Mouse (Mus musculus): Measurements from ENCODE around the gene Pcna.

The Pcna gene

DNA sequence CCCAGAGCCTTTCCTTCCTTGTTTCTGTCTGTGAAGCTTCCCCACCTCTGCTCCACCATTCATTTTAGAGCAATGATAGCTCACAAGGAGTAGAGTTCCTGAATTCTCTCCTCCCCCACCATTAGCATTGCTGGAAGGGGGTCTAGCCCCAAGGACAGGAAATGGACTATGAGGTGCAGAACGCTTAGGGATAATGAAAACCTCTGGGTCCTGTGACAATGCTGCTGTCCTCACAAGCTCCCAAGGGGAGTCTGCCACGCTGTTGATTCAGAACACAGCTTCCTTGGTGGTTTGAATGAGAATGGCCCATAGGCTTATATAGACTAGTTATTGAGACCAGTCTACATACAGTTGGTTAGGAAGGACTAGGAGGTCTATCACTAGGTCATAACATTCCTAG is 17.8 kb downstream of the Pcna start:
- no peak for DNase-seq (ENCODE audit: extremely low spot score, low spot score)

GRCm38 (mm10) chr2:132233985-132234765 is 18.9 kb downstream of the Pcna start:
- no peak for DNase-seq (ENCODE audit: extremely low spot score, low spot score)

- DNase-seq (ENCODE audit: extremely low spot score, low spot score), result no peak
Measured at GRCm38 (mm10) chr2:132232413-132232945, 20.6 kb downstream of the Pcna start.

GRCm38 (mm10) chr2:132224359-132224758 is 28.8 kb downstream of the Pcna start:
- no peak for DNase-seq (ENCODE audit: extremely low spot score, low spot score)

GRCm38 (mm10) chr2:132221611-132222073 is 31.5 kb downstream of the Pcna start:
- DNase-seq (ENCODE audit: extremely low spot score, low spot score), result no peak

DNA sequence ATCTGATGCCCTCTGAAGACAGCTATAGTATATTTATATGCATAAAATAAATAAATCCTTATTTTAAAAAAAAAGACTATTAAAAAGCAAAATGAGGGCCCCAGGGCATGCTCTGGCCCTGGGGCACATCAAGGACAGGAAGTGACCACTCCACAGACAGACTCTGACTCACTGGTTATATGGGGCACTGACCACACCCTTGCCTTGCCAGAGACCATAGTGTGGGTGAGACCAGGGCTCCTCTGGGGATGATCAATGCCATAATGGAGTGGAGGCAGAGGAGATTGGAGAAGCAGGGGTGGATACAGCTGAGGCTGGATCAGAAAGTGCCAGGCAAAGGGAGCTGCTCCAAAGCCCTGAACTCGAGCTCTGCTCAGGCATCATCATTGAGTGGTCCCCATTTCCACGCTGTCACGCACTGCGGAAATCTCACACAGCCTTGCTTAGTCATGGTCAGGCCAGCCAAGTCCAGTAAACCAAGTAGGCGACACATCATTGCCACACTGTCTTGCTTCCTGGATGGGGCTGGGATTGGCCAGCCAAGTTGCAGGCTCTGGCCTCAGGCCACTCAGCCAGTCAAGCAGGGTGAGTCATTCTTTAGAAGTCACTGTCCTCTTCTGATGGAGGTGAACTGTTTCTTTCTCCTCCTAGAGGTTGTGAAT is 41.0 kb downstream of the Pcna start:
- DNase-seq (ENCODE audit: extremely low spot score, low spot score), result no peak

GRCm38 (mm10) chr2:132210806-132211312 is 42.3 kb downstream of the Pcna start:
- no peak for DNase-seq (ENCODE audit: extremely low spot score, low spot score)

DNA sequence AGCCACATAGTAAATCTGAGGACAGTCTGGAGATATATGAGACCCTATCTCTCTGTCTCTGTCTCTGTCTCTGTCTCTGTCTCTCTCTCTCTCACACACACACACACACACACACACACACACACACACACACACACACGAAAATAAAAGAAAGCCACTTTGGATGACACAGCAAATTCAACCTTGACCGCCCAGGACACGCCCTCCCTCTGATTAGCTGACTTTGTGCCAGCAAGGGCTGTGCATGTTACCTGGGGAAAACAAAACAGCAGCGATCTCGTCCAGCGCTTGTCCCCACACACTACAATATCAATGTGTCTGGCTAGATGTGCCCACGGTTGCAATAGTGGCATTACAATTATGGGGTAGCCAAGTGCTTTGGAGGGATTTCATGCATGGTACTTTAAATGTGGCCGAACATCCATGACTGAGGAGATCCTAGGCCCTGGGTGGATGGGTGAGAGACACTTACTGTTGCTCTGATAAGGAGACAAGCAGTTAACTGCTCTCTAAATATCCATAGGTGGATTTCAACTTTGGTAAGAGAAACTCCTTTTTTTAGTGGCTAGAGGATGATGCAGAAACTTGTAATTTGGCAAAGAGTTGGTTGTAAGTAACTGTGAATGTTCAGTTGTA is 44.8 kb downstream of the Pcna start:
- no peak for DNase-seq (ENCODE audit: extremely low spot score, low spot score)

GRCm38 (mm10) chr2:132206316-132206881 is 46.7 kb downstream of the Pcna start:
- DNase-seq (ENCODE audit: extremely low spot score, low spot score), result no peak

- no peak for DNase-seq (ENCODE audit: extremely low spot score, low spot score)
Measured at GRCm38 (mm10) chr2:132205549-132205948, 47.6 kb downstream of the Pcna start.

GRCm38 (mm10) chr2:132203773-132204172 is 49.3 kb downstream of the Pcna start:
- DNase-seq (ENCODE audit: extremely low spot score, low spot score), result no peak

- no peak for DNase-seq (ENCODE audit: extremely low spot score, low spot score)
Measured at GRCm38 (mm10) chr2:132203186-132203585, 49.9 kb downstream of the Pcna start.
